Mouse (Mus musculus): ENCODE measurements at regions not wholly inside any gene's neighbourhood (a gene's known extent, or its start where the extent isn't known, plus 50 kb on each side); places are given as distances from the start of the nearest gene placed in this dataset.
A peak's percentile ranks its signal among the peaks of the same experiment; 100 is the strongest.

GRCm38 (mm10) chr10:67646659-67647559 is 98.2 kb upstream of the Ado start:
- ATAC-seq, result no peak
- TF ChIP-seq CTCF (IDR thresholded peaks at IDR 0.05), result no peak
- ChIA-PET POLR2A (no interaction called here), CTCF (no interaction called here)
- DNase-seq (ENCODE audit: low read depth, low spot score), result no peak
- in situ Hi-C loops (cut with MboI; ENCODE audit: low pct_unique_long_range_greater_than_20kb), result no loop called here
- no peaks in the 10 kb centered on the region for H3K27me3 ChIP-seq

GRCm38 (mm10) chr10:67645821-67646220 is 97.1 kb upstream of the Ado start:
- POLR2A ChIA-PET, result no interaction called here

GRCm38 (mm10) chr10:67644280-67644679 is 95.5 kb upstream of the Ado start:
- ATAC-seq (no peak), DNase-seq (ENCODE audit: low read depth, low spot score) (no peak)
- no peak for TF ChIP-seq CTCF (IDR thresholded peaks at IDR 0.05)
- POLR2A ChIA-PET, result no interaction called here
- in situ Hi-C loops (cut with MboI; ENCODE audit: low pct_unique_long_range_greater_than_20kb), result no loop called here
- CTCF ChIA-PET, result interaction anchor here (0.5 kb wide), 1 partner anchor 446 kb away, joined by 4 read pairs; no protein-coding TSS in a partner anchor
- H3K27me3 ChIP-seq, result no peaks in the 10 kb centered on the region

More at GRCm38 (mm10) chr10:67645821-67646220, 97.1 kb upstream of the Ado start:
- ATAC-seq (no peak), DNase-seq (ENCODE audit: low read depth, low spot score) (no peak)
- CTCF ChIA-PET, result no interaction called here
- TF ChIP-seq CTCF (IDR thresholded peaks at IDR 0.05), result no peak
- H3K27me3 ChIP-seq, result no peaks in the 10 kb centered on the region
- in situ Hi-C loops (cut with MboI; ENCODE audit: low pct_unique_long_range_greater_than_20kb), result no loop called here

- no peak for ATAC-seq
- TF ChIP-seq CTCF (IDR thresholded peaks at IDR 0.05), result no peak
- ChIA-PET CTCF (no interaction called here), POLR2A (no interaction called here)
- H3K27me3 ChIP-seq, result no peaks in the 10 kb centered on the region
- in situ Hi-C loops (cut with MboI; ENCODE audit: low pct_unique_long_range_greater_than_20kb), result no loop called here
- no peak for DNase-seq (ENCODE audit: low read depth, low spot score)
These were observed 94.9 kb upstream of the Ado start for GRCm38 (mm10) chr10:67643685-67644084.

GRCm38 (mm10) chr10:67637339-67637738 is 88.6 kb upstream of the Ado start:
- ChIA-PET CTCF (no interaction called here), POLR2A (no interaction called here)
- H3K27me3 ChIP-seq, result no peaks in the 10 kb centered on the region
- in situ Hi-C loops (cut with MboI; ENCODE audit: low pct_unique_long_range_greater_than_20kb), result no loop called here
- TF ChIP-seq CTCF (IDR thresholded peaks at IDR 0.05), result peak; percentile 19
- DNase-seq (ENCODE audit: low read depth, low spot score), result no peak
- no peak for ATAC-seq

GRCm38 (mm10) chr10:67636569-67636968 is 87.8 kb upstream of the Ado start:
- ATAC-seq (no peak), DNase-seq (ENCODE audit: low read depth, low spot score) (no peak)
- H3K27me3 ChIP-seq, result no peaks in the 10 kb centered on the region
- in situ Hi-C loops (cut with MboI; ENCODE audit: low pct_unique_long_range_greater_than_20kb), result no loop called here
- TF ChIP-seq CTCF (IDR thresholded peaks at IDR 0.05), result no peak
- POLR2A ChIA-PET, result no interaction called here
- CTCF ChIA-PET, result no interaction called here

- CTCF ChIA-PET, result no interaction called here
- DNase-seq (ENCODE audit: low read depth, low spot score), result no peak
- POLR2A ChIA-PET, result no interaction called here
- H3K27me3 ChIP-seq, result no peaks in the 10 kb centered on the region
- no peak for TF ChIP-seq CTCF (IDR thresholded peaks at IDR 0.05)
- in situ Hi-C loops (cut with MboI; ENCODE audit: low pct_unique_long_range_greater_than_20kb), result no loop called here
- ATAC-seq, result no peak
These were observed 86.0 kb upstream of the Ado start for GRCm38 (mm10) chr10:67634795-67635194.

- no peak for TF ChIP-seq CTCF (IDR thresholded peaks at IDR 0.05)
- ATAC-seq (no peak), DNase-seq (ENCODE audit: low read depth, low spot score) (no peak)
- POLR2A ChIA-PET, result no interaction called here
- no peaks in the 10 kb centered on the region for H3K27me3 ChIP-seq
- CTCF ChIA-PET, result interaction anchor here (0.9 kb wide), 1 partner anchor 70 kb away, joined by 3 read pairs; no protein-coding TSS in a partner anchor
- in situ Hi-C loops (cut with MboI; ENCODE audit: low pct_unique_long_range_greater_than_20kb), result no loop called here
These were observed 84.3 kb upstream of the Ado start for GRCm38 (mm10) chr10:67633063-67633462.

- no peak for TF ChIP-seq CTCF (IDR thresholded peaks at IDR 0.05)
- DNase-seq (ENCODE audit: low read depth, low spot score) (no peak), ATAC-seq (no peak)
- ChIA-PET POLR2A (no interaction called here), CTCF (interaction anchor here (1.3 kb wide), 1 partner anchor 9 kb away, joined by 3 read pairs; no protein-coding TSS in a partner anchor)
- in situ Hi-C loops (cut with MboI; ENCODE audit: low pct_unique_long_range_greater_than_20kb), result no loop called here
- H3K27me3 ChIP-seq, result no peaks in the 10 kb centered on the region
These were observed 74.6 kb upstream of the Ado start for GRCm38 (mm10) chr10:67623338-67623737.

GRCm38 (mm10) chr10:67620018-67620417 is 71.3 kb upstream of the Ado start:
- POLR2A ChIA-PET, result no interaction called here
- H3K27me3 ChIP-seq, result no peaks in the 10 kb centered on the region
- no peak for ATAC-seq
- no peak for DNase-seq (ENCODE audit: low read depth, low spot score)
- in situ Hi-C loops (cut with MboI; ENCODE audit: low pct_unique_long_range_greater_than_20kb), result no loop called here
- CTCF ChIA-PET, result interaction anchor here (1.5 kb wide), 1 partner anchor 10 kb away, joined by 6 read pairs; no protein-coding TSS in a partner anchor
- TF ChIP-seq CTCF (IDR thresholded peaks at IDR 0.05), result no peak

- no peak for ATAC-seq
- CTCF ChIA-PET, result interaction anchor here (1.0 to 1.2 kb wide), 2 partner anchors 9 to 35 kb away, joined by 3 read pairs; no protein-coding TSS in a partner anchor
- H3K27me3 ChIP-seq, result no peaks in the 10 kb centered on the region
- no peak for DNase-seq (ENCODE audit: low read depth, low spot score)
- POLR2A ChIA-PET, result no interaction called here
- no peak for TF ChIP-seq CTCF (IDR thresholded peaks at IDR 0.05)
- in situ Hi-C loops (cut with MboI; ENCODE audit: low pct_unique_long_range_greater_than_20kb), result no loop called here
These were observed 69.4 kb upstream of the Ado start for GRCm38 (mm10) chr10:67618112-67618511.
